Mouse (Mus musculus): ENCODE results near the gene Sec23b. TPM values are rescaled to one million over a fixed set of nuclear protein-coding genes. Genes with fewer than 3 reads are reported as not detected.
"Not testable (repeated sequence)": the region's sequence is repeated elsewhere in the genome, so short reads cannot be mapped to it uniquely, and the experiment has no call there.

The Sec23b gene
- 10 to 100 TPM; 44.7 to 60.3 (median 50.8) TPM for total RNA-seq (2022)

- DNase-seq (ENCODE audit: low spot score in 2 of 2) = peak; percentile 96 to 97
These were observed at the start of gene Sec23b for GRCm38 (mm10) chr2:144555820-144556552. Gene Sec23b (plus strand): TSS chr2:144556229.

- DNase-seq (ENCODE audit: low spot score in 2 of 2) = no peak
These were observed 41.4 kb upstream of the Sec23b start for GRCm38 (mm10) chr2:144514619-144515018.

- no peak for DNase-seq (ENCODE audit: low spot score in 2 of 2)
These were observed 36.3 kb upstream of the Sec23b start for GRCm38 (mm10) chr2:144519772-144520171.

- DNase-seq (ENCODE audit: low spot score in 2 of 2) = no peak
These were observed 30.2 kb upstream of the Sec23b start for GRCm38 (mm10) chr2:144525856-144526255.

GRCm38 (mm10) chr2:144526981-144527820 lies 28.8 kb upstream of the Sec23b start, which contains the start of the genes Dzank1 and Polr3f:
Gene Dzank1 (minus strand): TSS chr2:144527414.
Gene Polr3f (plus strand): TSS chr2:144527718.
- DNase-seq (ENCODE audit: low spot score in 2 of 2) = peak; percentile 97 to 98

- DNase-seq (ENCODE audit: low spot score in 2 of 2) = no peak
These were observed 28.2 kb upstream of the Sec23b start for GRCm38 (mm10) chr2:144527821-144528174.

- no peak for DNase-seq (ENCODE audit: low spot score in 2 of 2)
These were observed 18.9 kb upstream of the Sec23b start for GRCm38 (mm10) chr2:144537123-144537522.

- no peak for DNase-seq (ENCODE audit: low spot score in 2 of 2)
These were observed 14.8 kb upstream of the Sec23b start for GRCm38 (mm10) chr2:144541246-144541645.

GRCm38 (mm10) chr2:144543670-144544069 lies 12.4 kb upstream of the Sec23b start:
- DNase-seq (ENCODE audit: low spot score in 2 of 2) = no peak

GRCm38 (mm10) chr2:144544630-144545029 lies 11.4 kb upstream of the Sec23b start:
- no peak for DNase-seq (ENCODE audit: low spot score in 2 of 2)

- no peak for DNase-seq (ENCODE audit: low spot score in 2 of 2)
These were observed 11.0 kb upstream of the Sec23b start for GRCm38 (mm10) chr2:144545061-144545460.

GRCm38 (mm10) chr2:144545481-144545880 lies 10.5 kb upstream of the Sec23b start:
- no peak for DNase-seq (ENCODE audit: low spot score in 2 of 2)

- DNase-seq (ENCODE audit: low spot score in 2 of 2) = no peak
These were observed 8.5 kb upstream of the Sec23b start for GRCm38 (mm10) chr2:144547559-144547958.

GRCm38 (mm10) chr2:144550529-144550928 lies 5.5 kb upstream of the Sec23b start, which contains the start of gene Rbbp9:
Gene Rbbp9 (minus strand): TSS chr2:144550869.
- peak; percentile 56 to 73 for DNase-seq (ENCODE audit: low spot score in 2 of 2)

GRCm38 (mm10) chr2:144553905-144554304 lies 2.1 kb upstream of the Sec23b start:
- no peak for DNase-seq (ENCODE audit: low spot score in 2 of 2)

- DNase-seq (ENCODE audit: low spot score in 2 of 2) = no peak
These were observed 676 bp upstream of the Sec23b start for GRCm38 (mm10) chr2:144555286-144555819.

- DNase-seq (ENCODE audit: low spot score in 2 of 2) = no peak
These were observed 32.7 kb downstream of the Sec23b start for GRCm38 (mm10) chr2:144588723-144589122.

- not testable (repeated sequence) for DNase-seq (ENCODE audit: low spot score in 2 of 2)
These were observed 37.0 kb downstream of the Sec23b start for GRCm38 (mm10) chr2:144593036-144593435.

GRCm38 (mm10) chr2:144593951-144594651 lies 38.1 kb downstream of the Sec23b start, which contains the start of gene Smim26:
Gene Smim26 (plus strand): TSS chr2:144594054.
- peak; percentile 82 for DNase-seq (ENCODE audit: low spot score in 2 of 2)

GRCm38 (mm10) chr2:144598006-144598405 lies 42.0 kb downstream of the Sec23b start:
- DNase-seq (ENCODE audit: low spot score in 2 of 2) = no peak
